Mouse (Mus musculus) myocyte (in vitro differentiated cells): ENCODE data around the gene Tgfbrap1.

Experiments
- MYOG ChIP-seq, 3 experiments: IDR thresholded peaks; one replicate each; pipeline ENCODE4 v1.6.1; 2011; ENCODE audit warnings: control low read depth in 2 of 3, low read depth in 2 of 3, mild to moderate bottlenecking in 2 of 3; ENCODE audit not compliant: insufficient read length in 2 of 3, control insufficient read depth in 1 of 3, insufficient read depth in 1 of 3
- POLR2A ChIP-seq: IDR thresholded peaks from one replicate; pipeline ENCODE4 v1.6.1; 2011; ENCODE audit warnings: low read depth, mild to moderate bottlenecking, control low read depth, moderate library complexity; ENCODE audit not compliant: insufficient read length
- USF1 ChIP-seq: IDR thresholded peaks from one replicate; pipeline ENCODE4 v1.6.1; 2011; ENCODE audit warnings: low read depth, mild to moderate bottlenecking, control low read depth, moderate library complexity

DNA sequence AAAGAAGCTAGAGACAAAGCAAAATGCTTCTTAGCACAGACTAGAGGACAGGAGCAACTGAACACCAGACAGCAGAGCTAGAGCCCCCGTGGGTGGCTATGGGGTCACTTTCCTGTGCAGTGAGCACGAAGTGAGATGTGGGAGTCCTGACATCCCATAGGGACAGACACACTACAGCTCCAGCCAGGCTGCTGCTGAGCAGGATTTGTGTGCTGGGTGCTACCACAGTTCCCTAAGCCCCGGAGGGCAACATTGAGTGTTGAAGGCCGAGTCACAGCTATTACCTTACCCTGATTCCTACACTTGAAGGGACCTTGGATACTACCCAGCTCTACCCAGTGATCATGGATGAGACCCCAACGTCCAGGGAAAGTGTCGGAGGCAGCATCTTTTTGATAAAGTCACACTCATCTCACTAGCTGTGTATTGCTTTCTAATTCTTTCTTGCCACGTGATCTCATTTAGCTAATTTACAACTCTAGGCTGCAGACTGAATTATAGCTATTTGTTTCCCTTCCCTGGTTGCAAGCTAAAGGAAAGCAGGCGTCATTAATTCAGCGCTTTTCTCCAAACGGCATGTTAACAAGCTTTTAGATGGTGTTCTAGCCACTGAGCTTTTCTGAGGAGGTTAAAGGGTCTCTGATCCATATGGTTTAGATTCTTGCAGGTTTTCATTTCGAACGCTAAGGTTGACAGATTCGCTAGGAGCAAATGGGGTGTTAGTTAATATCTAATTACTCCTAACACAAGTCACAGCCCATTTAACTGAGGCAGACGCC lies 53.0 kb downstream of the Tgfbrap1 start:
- no peak for TF ChIP-seq USF1
- TF ChIP-seq POLR2A = no peak
- no peak for TF ChIP-seq MYOG (IDR thresholded peaks at IDR 0.05; ENCODE audit: control insufficient read depth in 1 of 3, insufficient read depth in 1 of 3, insufficient read length in 2 of 3, low read depth in 2 of 3)
